Mouse (Mus musculus): ENCODE results near the gene Unk.
"Not testable (repeated sequence)": the region's sequence is repeated elsewhere in the genome, so short reads cannot be mapped to it uniquely, and the experiment has no call there.

Unk gene

DNA sequence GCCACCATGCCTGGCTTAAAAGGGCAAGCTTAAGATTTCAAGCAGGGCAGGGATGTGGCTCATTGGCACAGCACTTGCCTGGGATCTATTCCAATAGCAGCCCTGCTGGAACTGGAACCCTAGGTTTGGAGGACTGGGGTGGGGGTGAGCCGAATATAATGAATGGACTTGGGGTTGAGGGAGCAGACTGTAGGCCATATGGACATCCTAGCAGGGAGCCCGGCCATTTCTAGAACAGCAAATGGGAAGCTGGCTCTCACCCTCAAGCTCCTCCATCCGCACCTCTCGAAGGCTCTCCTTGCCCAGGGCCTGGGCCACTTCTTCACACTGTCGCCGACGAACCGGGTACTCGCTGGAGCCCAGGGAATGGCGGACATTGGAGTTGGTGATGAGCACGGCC, 20.5 kb upstream of the Unk start:
- DNase-seq (ENCODE audit: extremely low read depth, insufficient read length, low spot score), result no peak

DNA sequence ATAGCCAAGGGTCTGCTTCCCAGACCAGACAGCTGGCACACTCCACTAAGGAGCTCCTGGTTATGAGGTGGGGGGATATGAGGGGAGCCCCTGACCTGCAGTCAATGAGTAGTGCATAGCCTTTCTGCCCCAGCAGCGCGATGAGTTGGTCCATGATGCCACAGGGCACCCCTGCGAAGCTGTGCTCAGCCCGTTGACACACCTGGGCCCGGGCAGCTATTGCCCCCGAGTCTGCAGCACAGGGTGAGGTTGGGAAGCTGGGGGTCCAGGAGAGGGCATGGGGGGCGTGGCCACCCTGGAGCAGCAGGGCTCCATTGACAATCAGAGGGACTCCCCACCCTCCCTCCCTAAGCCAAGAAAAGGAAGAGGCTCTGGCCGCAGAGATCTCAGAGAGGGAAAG, 20.0 kb upstream of the Unk start:
- no peak for DNase-seq (ENCODE audit: extremely low read depth, insufficient read length, low spot score)

DNA sequence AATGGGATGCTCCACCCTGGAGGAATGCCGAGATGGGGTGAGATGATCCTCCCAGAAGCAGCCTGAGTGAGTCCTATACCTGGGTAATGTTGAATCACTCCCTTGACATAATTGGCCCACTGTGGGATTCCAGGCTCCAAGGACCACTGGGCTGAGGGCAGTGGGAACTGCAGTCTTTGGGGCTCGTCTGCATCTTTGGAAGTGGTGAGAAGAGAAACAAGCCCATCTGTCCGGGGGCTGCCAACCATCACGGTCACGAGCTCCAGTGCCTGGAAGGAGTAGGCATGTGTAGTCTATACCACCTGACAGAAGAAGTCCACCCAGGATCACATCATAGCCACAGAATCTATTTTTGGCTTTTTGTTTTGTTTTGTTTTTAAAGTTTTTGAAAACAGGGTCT, 19.2 kb upstream of the Unk start:
- no peak for DNase-seq (ENCODE audit: extremely low read depth, insufficient read length, low spot score)

DNA sequence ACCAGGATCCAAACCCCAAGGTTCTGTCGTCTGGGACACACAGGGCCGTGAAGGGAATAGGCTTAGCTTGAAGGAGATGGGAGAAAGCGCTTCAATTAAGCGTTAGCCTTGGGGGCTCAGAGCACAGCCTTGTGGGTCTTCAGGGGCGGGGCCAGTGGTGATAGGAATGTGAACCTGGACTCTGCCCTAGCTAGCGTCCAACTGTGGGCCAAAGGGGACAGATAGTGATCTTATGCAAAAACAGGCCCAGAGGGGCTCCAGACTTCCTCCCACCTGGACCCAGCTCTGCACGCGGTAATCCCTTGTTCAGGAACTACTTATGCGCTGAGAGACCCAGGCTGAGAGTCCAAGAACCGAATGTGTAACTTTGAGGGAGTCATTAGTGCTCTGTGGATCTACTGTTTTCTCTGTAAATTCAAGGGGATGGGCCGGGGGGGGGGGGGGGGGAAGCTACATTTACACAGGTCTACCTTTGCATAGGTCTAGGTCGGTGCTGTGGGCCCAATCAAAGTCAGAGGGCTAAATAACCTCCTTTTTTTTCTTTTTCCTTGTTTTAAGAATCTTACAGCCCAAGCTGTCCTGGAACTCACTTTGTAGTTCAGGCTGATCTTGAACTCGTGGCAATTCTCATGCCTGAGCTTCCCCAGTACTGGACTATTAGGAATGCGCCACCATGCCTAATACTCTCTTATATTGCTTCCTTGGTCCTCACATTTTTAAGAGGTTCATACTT, 18.4 kb upstream of the Unk start:
- no peak for DNase-seq (ENCODE audit: extremely low read depth, insufficient read length, low spot score)

DNA sequence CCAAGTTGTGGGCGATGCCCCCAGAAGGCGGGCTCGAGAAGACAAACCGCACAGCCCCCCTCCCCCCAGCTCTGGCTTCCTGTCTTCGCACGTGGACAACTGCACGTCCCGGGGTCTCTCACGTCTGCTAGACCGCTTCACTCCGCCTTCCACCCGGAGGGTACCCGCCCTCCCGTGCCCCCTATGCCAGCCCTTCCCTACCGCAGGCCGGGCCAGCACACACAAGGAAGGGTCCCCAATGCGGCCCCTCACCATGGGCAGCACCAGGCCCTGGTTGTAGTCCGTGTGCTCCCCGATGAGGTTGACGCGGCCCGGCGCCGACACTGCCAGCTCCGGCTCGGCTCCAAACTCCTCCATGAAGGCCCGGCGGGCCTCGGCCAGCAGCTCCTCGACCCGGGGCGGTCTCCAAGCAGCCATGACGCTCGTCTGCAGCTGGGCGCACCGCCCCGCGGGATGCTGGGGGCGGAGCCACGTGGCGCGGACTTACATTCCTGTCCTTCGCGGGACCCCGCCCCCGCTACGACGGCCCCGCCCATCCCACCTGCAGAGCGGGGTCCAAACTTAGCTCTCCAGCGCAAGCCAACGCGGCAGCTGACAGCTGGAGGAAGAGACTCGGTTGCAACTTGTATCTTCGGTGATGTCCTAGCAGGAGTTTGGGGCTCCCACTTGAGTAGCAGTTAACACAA, 17.7 kb upstream of the Unk start, which contains the start of gene Galk1:
Galk1 (minus strand) TSS at position 458 of the 686 bp plus-strand sequence.
- peak; percentile 99 for DNase-seq (ENCODE audit: extremely low read depth, insufficient read length, low spot score)

DNA sequence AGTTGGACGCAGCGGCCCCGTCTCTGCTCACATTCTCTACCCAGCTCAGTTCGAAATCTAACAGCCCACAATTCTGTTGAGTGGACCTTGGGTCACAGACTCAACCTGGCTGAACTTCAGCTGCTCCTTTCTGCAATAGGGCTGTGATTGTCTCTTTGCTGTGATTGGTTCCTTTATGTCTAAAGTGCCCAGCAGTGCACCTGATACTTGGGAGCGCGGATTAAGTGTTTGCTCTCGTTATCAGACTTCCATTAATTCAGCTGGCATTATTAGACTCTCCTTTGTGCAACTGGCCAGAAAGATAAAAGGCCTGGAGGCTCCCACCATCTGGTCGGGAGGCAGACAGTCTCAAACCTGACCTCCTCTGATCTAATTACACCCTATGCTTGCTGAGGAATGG, 15.3 kb upstream of the Unk start:
- no peak for DNase-seq (ENCODE audit: extremely low read depth, insufficient read length, low spot score)

DNA sequence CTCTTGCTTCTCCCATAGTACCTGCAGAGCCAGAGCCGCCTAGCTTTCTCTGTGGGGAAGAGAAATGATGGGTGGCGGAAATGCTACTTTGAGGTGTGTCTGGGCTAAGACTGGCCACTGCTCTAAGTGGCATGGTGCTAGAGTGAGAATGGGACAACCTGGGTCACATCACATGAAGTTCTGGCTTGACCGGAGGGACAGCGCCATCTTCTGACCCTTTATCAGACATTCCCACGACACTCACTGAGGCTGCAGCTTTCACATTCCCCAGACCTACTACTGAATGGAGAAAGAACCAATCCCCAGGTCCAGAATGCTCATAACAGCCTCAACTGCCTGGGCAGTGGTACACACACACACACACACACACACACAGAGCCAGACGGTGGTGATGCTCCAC, 12.0 kb upstream of the Unk start:
- DNase-seq (ENCODE audit: extremely low read depth, insufficient read length, low spot score), result no peak

DNA sequence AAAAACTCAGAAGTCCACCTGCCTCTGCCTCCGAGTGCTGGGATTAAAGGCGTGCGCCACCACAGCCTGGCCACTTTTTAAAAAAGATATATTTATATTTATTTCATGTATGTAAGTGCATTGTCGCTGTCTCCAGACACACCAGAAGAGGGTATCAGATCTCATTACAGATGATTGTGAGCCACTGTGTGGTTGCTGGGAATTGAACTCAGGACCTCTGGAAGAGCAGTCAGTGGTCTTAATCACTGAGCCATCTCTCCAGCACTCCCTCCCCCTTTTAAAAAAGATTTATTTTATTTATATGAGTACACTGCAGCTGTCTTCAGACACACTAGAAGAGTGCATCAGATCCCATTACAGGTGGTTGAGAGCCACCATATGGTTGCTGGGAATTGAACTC, 11.3 kb upstream of the Unk start:
- not testable (repeated sequence) for DNase-seq (ENCODE audit: extremely low read depth, insufficient read length, low spot score)

DNA sequence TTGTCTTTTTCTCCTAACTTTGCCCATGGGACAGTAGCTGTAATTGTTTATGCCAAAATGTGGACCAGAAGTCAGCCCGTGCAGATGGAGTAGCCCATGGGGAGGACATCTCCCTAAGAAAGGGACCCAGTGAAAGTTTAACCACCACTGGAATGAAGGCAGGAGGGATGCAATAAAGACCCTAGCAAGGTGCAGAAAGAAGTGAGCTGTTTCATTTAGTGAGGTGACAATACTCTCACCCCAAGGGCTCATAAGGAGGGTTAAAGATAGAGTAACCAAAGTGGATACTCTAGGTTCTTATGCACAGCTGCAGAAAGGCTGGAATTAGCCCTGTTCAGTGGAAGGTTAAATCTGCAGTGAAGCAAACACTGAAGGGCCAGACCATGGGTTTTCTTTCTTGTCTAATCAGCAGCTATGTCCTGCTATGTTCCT, 10.7 kb upstream of the Unk start:
- DNase-seq (ENCODE audit: extremely low read depth, insufficient read length, low spot score), result no peak

DNA sequence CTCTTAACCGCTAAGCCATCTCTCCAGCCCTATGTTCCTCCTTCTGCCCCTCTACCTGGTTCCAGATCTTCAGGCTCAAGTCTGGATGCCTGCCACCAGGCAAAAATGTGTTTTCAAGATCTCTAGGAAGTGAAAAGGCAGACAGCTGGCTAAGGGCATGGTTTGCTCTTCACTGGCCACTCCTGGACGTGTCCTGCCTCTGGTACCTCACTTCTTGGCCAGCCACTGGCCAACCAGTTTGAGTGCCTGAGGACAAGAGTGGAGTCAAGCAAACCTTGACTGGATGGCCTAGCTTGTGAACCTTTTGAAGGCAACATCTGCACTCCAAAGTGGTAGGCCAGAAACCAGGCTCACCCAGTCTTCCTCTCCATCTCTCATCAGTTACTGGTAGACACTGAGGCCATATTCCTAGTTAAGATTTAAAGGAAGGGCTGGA, 10.1 kb upstream of the Unk start:
- peak; percentile 58 for DNase-seq (ENCODE audit: extremely low read depth, insufficient read length, low spot score)

DNA sequence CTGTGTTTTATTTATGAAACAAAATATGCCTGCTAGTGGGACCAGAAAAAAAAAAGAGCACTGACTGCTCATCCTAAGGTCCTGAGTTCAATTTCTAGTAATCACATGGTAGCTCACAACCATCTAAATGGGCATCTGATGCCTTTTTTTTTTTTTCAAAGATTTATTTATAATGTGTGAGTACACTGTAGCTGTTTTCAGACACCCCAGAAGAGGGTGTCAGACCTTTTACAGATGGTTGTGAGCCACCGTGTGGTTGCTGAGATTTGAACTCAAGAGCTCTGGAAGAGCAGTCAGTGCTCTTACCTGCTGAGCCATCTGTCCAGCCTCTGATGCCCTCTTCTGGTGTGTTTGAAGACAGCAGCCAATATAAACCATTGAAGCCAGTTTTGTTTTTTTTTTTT, 9.6 kb upstream of the Unk start:
- DNase-seq (ENCODE audit: extremely low read depth, insufficient read length, low spot score), result peak; percentile 59

DNA sequence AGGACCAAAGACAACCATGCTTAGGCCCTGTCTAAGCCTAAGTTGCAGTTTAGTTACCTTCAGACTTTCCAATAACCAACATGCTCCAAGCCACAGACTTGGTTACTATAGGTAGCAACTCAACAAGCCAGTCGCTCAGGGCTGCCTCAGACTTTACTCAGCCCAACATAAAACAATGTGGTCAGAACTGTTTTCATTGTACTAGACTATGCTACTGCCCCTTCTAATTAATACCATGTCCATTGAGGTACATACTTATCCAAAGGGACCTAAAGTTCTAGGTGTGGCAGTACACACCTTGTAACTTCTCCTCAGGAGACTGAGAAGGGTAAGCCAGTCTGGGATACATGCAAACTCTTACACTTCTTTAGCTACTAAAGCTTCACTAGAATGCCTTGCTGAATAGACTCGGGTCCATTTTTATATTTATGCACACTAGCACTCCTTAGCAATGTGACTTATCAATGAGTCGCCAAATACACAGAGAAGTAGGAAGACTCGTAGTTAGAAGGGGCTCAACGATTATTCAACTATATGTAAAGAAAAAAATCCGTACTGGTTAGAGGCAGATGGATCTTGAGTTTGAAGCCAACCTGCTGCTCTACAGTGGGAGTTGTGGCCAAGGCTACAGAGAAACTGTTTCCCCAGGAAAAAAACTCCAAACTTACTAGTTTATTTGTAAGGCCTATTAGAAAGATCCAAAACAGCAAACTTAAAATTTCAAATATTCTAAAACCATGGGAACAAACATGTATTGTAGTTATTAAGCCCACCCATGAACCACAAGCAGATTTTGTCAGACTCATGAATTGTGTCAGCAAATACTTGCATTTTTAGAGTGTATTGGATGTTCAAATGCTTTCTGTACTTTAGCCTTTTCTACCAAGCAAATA, 8.5 kb upstream of the Unk start:
- peak; percentile 46 for DNase-seq (ENCODE audit: extremely low read depth, insufficient read length, low spot score)

DNA sequence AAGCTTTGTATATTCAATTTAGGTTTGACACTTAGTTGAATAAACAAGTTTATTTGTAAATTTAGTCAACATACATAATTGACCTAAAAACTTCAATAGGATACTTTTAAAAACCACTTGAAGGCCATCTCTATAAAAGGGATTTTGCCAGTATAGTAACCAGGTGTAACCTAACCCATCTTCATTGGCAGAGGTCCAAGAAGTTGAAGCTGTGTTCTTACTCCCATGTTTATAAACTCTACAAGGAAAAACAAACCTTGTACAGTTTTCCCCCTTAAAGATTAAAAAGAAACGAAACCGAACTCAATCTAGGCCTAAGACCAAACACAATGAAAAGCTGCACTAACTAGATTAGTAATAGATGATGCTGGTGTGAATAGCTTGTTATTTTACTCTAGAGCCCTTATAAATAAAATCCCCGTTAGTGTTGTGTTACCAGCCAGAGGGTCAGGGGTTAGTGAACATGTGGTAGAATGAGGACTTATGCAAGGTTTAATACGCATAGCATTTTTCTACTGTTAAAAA, 7.8 kb upstream of the Unk start:
- no peak for DNase-seq (ENCODE audit: extremely low read depth, insufficient read length, low spot score)

DNA sequence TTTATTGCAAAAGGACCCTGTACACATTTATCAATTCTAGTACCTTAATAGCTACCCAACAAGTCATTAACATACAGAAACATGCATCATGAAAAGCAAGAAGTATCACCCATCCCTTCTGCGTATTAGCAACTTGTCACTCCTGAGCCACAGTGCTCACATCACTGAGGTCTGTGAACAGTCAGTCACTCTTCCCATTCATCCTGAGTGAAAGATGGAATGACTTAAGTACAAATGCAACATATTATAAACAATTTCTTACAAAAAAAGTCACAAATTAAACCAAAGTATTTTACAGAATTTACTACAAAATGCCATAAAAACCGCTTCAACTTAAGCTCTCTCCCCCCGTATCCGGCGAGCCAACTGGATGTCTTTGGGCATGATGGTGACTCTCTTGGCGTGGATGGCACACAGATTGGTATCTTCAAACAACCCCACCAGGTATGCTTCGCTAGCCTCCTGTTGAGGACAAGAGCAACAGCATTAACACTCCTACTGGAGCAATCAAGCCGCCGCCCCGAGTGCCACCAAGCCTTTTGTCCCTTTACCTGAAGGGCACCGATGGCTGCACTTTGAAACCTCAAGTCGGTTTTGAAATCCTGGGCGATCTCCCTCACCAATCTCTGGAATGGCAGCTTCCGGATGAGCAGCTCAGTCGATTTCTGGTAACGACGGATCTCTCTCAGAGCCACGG, 6.9 kb upstream of the Unk start:
- DNase-seq (ENCODE audit: extremely low read depth, insufficient read length, low spot score), result not testable (repeated sequence)

DNA sequence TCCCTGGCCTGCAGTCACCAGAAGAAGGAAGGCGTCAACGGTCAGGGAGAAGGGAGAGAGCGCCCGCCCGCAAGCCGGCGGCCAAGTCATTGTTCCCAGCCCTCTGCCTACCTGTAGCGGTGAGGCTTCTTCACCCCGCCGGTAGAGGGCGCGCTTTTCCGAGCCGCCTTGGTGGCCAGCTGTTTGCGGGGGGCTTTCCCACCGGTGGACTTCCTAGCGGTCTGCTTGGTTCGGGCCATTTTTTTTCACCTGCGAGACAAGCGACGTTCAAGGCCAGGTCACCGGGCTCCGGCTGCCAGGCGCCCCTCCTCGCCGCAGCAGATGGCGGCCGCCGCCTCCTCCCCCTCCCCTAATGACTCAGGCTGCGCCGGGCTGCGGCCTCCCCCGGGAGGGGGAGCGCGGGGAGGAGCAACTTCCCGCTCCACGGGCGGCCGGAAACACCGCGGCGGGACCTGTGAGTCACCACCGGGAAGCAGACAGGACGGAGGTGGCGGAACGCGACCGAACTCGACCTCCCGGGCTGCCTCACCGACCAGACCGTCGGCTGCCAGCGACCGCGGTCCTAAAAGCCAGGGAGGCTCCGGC, 6.3 kb upstream of the Unk start:
- no peak for DNase-seq (ENCODE audit: extremely low read depth, insufficient read length, low spot score)

DNA sequence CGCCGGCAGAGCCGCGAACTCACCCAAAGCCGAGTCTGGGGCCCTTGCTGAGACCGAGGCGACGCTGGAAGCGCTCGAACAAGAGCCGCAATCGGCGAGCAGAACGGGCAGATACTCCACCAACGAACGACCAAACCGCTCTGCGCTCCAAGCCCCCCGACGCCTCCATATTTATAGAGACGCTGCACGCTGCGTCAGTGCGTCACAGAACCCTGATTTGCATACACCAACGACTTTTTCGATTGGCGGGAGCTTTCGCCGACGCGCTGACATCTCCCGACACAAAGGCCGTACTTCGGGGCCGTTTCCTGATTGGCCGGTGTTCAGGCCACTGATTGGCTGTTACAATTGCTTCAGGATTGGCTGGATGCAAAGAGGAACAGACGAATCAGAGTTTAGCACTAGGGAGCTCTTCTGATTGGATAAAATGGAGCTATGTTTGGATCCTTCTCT, 5.7 kb upstream of the Unk start:
- peak; percentile 98 for DNase-seq (ENCODE audit: extremely low read depth, insufficient read length, low spot score)

DNA sequence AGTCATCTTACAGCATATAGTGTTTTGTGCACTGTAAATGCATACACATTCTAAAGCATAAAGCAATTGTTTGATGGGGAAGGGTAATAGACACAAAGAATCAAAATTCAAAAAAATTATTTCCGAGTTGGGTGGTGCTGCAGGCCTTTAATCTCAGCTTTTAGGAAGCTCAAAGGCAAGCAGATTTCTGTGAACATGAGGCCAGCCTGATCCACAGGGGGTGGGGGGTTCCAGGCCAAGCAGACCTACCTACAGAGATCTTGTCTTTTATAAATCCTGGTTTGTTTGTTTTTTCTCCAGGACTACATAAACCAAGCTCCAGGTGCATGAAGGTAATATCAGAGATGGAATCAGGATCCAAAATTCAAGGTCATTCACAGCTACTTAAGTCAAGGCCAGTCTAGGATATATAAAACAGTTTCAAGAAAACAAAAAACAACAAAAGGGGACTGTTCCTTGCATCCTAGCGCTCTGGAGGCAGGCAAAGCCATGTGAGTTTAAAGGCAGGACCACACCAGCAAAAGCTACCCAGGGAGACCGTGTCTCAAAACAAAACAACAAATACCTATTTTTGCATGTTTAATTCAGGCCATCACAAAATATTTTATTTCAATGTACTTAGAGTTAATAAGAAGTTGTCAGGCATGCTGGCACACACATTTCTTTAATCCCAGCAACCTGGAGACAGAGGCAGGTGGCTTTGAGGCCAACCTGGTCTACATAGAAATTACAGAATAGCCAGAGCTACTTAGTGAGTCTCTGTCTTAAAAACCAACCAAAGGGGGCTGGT, 4.9 kb upstream of the Unk start:
- no peak for DNase-seq (ENCODE audit: extremely low read depth, insufficient read length, low spot score)

DNA sequence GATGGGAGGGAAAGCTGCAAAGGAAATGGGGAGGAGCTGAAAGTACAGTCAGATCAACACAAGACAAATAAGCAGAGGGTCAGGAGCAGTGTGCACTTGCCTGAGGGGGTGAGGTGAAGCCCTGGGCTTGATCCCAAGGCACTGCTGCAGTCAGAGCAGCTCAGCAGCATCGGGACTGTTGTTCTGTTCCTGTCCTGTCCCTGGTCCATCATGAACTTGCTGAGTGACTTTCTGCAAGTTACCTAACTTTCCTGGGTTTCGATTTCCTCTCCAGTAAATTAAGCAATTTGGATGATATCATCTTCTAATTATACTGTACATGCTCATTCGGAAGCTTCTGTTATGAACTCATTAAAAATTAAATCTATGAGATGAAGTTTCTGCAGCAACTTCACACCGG, 2.4 kb upstream of the Unk start, which contains the start of gene H3f3b:
H3f3b (minus strand) TSS at position 207 of the 400 bp plus-strand sequence.
- DNase-seq (ENCODE audit: extremely low read depth, insufficient read length, low spot score), result no peak
